Mouse (Mus musculus): Measurements from ENCODE around the gene Gcn1l1. TPM values are rescaled to one million over a fixed set of nuclear protein-coding genes. Genes with fewer than 3 reads are reported as not detected.

The Gcn1l1 gene
- polyA plus RNA-seq, 1 experiment from 2014 or later: 20.7 TPM

DNA sequence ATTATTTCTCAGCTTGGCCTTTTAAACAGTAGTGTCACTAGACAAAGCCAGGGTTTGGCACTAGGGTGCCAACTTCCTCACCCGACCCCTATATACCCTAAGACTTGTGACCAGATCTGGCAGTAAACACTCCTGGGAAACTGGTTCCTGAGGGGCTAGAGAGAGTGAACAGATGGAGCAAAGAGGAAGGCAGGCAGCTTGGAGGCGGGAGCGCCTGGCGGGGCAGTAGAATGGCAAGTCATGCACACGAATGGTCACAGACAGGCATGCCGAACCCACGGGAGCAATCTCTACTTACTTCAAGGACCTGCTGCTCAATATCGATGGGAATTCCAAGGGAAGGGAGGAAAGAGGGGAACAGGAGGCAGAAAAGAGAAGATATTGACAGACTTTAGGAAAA is 106.8 kb downstream of the Gcn1l1 start:
- no peaks in the 10 kb centered on the region for H3K36me3 ChIP-seq (ENCODE audit: insufficient read depth, low read length)
- H3K27me3 ChIP-seq (ENCODE audit: insufficient read depth, low read length): no peaks in the 10 kb centered on the region
- H3K4me1 ChIP-seq (replicated peaks; ENCODE audit: insufficient read depth, low read length): no peaks in the 10 kb centered on the region
- H3K4me2 ChIP-seq (ENCODE audit: low read length): no peak overlapping the region
- H3K4me3 ChIP-seq (replicated peaks; ENCODE audit: low read depth, low read length): no peak overlapping the region
- H3K27ac ChIP-seq: no peak overlapping the region
- no peak overlapping the region for H3K9ac ChIP-seq (ENCODE audit: low read depth, low read length)
- TF ChIP-seq CTCF (IDR thresholded peaks at IDR 0.05; ENCODE audit: low read depth): no peak
- ATAC-seq (replicated peaks; ENCODE audit: low FRiP score, low read depth): no peak
- H3K9me3 ChIP-seq (replicated peaks; ENCODE audit: low read length): no peaks in the 10 kb centered on the region
- 48% methylated on average over 8 of the region's 8 CpGs for WGBS
- no peak for DNase-seq (ENCODE audit: low spot score)

Small RNAs within 50 kb of the gene (microRNA-seq; reads per million reads assigned to microRNA genes)
- gene Mir7029: not detected
- not detected for gene Mir7030

Other genes starting within 250 kb of the Gcn1l1 start
- 234 and 251 TPM in 2 replicates for gene Srsf9, start 238.1 kb upstream of the Gcn1l1 start, polyA plus RNA-seq (2015; fragmentation: Nextera tagmentation; extraction: Ambion mirVana)
- 19.8 and 20.8 TPM in 2 replicates for gene Gatc, start 224.1 kb upstream of the Gcn1l1 start, polyA plus RNA-seq (2015; fragmentation: Nextera tagmentation; extraction: Ambion mirVana)
- 58.7 and 59.0 TPM in 2 replicates for gene Triap1, start 224.0 kb upstream of the Gcn1l1 start, polyA plus RNA-seq (2015; fragmentation: Nextera tagmentation; extraction: Ambion mirVana)
- gene Cox6a1, start 216.3 kb upstream of the Gcn1l1 start, polyA plus RNA-seq (2015; fragmentation: Nextera tagmentation; extraction: Ambion mirVana): 1,591 and 1,635 TPM in 2 replicates
- gene Msi1, start 135.7 kb upstream of the Gcn1l1 start, polyA plus RNA-seq (2015; fragmentation: Nextera tagmentation; extraction: Ambion mirVana): 12.4 and 13.3 TPM in 2 replicates
- gene Pla2g1b, start 99.0 kb upstream of the Gcn1l1 start, polyA plus RNA-seq (2015; fragmentation: Nextera tagmentation; extraction: Ambion mirVana): 0.97 and 0.98 TPM in 2 replicates
- gene Sirt4, start 80.5 kb upstream of the Gcn1l1 start, polyA plus RNA-seq (2015; fragmentation: Nextera tagmentation; extraction: Ambion mirVana): 19.6 and 20.2 TPM in 2 replicates
- 48.3 and 53.1 TPM in 2 replicates for gene Pxn, start 58.6 kb upstream of the Gcn1l1 start, polyA plus RNA-seq (2015; fragmentation: Nextera tagmentation; extraction: Ambion mirVana)
- 1,459 and 1,525 TPM in 2 replicates for gene Rplp0, start 5.8 kb upstream of the Gcn1l1 start, polyA plus RNA-seq (2015; fragmentation: Nextera tagmentation; extraction: Ambion mirVana)
- 17.2 and 18.5 TPM in 2 replicates for gene Rab35, start 66.7 kb downstream of the Gcn1l1 start, polyA plus RNA-seq (2015; fragmentation: Nextera tagmentation; extraction: Ambion mirVana)
- 12.3 and 12.5 TPM in 2 replicates for gene Bicdl1, start 166.4 kb downstream of the Gcn1l1 start, polyA plus RNA-seq (2015; fragmentation: Nextera tagmentation; extraction: Ambion mirVana)

Data from kidney, postnatal 0 days (tissue).